In the genomic region with DNA sequence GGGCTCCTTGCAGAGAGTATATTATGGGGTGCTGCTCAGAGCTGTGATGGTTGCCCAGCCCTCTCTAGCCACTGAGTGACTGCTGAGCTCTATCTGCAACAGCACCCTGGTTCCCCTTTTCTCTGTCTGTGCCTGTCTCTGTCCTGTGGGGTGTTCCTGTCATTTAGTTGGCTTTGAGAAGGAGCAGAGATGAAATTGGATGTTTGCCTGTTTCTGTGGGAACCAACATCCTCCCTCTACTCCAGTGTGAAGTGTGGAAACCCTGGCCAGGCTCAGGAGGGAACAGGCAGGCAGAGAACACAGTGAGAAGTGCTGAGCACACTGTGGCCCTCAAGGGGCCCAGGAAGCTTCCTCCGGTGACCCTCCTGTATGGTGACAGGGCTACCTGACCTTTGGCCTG, we compare ENCODE assay signal across 15 mouse cellular contexts. TPM values are rescaled to one million over a fixed set of nuclear protein-coding genes. Genes with fewer than 3 reads are reported as not detected.
DNase-seq lines count a peak whose midpoint lies in the region; ATAC-seq and TF ChIP-seq lines count a peak whose summit lies in the region.
"Had no signal": no experiment of that assay in that cellular context is flagged by ENCODE, and none has a peak within 500 bp of the region (broad histone marks: within the 10 kb centered on the region; RNA-seq: fewer than 3 reads in every experiment).

No protein-coding gene starts in this region.

- peaks cover 62% of the 10 kb centered on the region for H3K4me1 ChIP-seq in forebrain, embryonic 13.5 days
- H3K4me1 ChIP-seq in forebrain, embryonic 10.5 days: peaks cover 35% of the 10 kb centered on the region
- no peaks in the 10 kb centered on the region; the same call in 1 of the 2 replicates for H3K4me1 ChIP-seq in lung, embryonic 14.5 days (ENCODE audit: insufficient read depth)
- peaks cover 33% of the 10 kb centered on the region for H3K4me1 ChIP-seq in forebrain, postnatal 0 days (ENCODE audit: insufficient read depth)

- H3K9ac ChIP-seq in forebrain, embryonic 13.5 days: no peak overlapping the region
- H3K9ac ChIP-seq in lung, embryonic 14.5 days: no peak overlapping the region
- H3K9ac ChIP-seq in forebrain, postnatal 0 days: no peak overlapping the region
- H3K9ac ChIP-seq: heart, embryonic 13.5 days; kidney, embryonic 15.5 days; limb, embryonic 12.5 days; midbrain, embryonic 13.5 days had no signal

- H3K4me3 ChIP-seq in forebrain, embryonic 13.5 days: no peak overlapping the region
- no peak overlapping the region for H3K4me3 ChIP-seq in forebrain, embryonic 10.5 days
- H3K4me3 ChIP-seq in lung, embryonic 14.5 days (ENCODE audit: low read depth, low read length): no peak overlapping the region
- H3K4me3 ChIP-seq in forebrain, postnatal 0 days (ENCODE audit: low read depth, low read length): no peak overlapping the region
- H3K4me3 ChIP-seq: heart, embryonic 13.5 days; kidney, embryonic 15.5 days; limb, embryonic 12.5 days; midbrain, embryonic 13.5 days had no signal

- WGBS in forebrain, embryonic 13.5 days: 100% methylated on average over 1 of the region's 1 CpGs
- WGBS in forebrain, embryonic 10.5 days: 90% methylated on average over 1 of the region's 1 CpGs
- 70% methylated on average over 1 of the region's 1 CpGs for WGBS in lung, embryonic 14.5 days
- 84% methylated on average over 1 of the region's 1 CpGs for WGBS in forebrain, postnatal 0 days

- no peak for ATAC-seq in forebrain, embryonic 13.5 days
- no peak for ATAC-seq in lung, embryonic 14.5 days (ENCODE audit: insufficient read depth)
- ATAC-seq in forebrain, postnatal 0 days: peak; percentile 45
- peak; percentile 77 for ATAC-seq in megakaryocyte progenitor cell, adult 5-6 weeks (replicated peaks; ENCODE audit: poor library complexity)

- no peak for DNase-seq in forebrain, embryonic 10.5 days (ENCODE audit: extremely low spot score, low spot score)
- peak; percentile 64 for DNase-seq in lung, embryonic 14.5 days
- no peak for DNase-seq in lung, postnatal 25 days (ENCODE audit: low spot score)
- DNase-seq in forebrain, postnatal 0 days: peak; percentile 59
- DNase-seq in Muller cell, postnatal 12 days (ENCODE audit: inconsistent ontology term): no peak
- DNase-seq in natural killer cell, adult 2 months (ENCODE audit: low spot score in 2 of 2): no peak
- DNase-seq: adrenal gland, postnatal 10 days; thymus, postnatal 4 days had no signal

- no peak for TF ChIP-seq CTCF in lung, embryonic 14.5 days (IDR thresholded peaks at IDR 0.05; ENCODE audit: low read depth)
- no peak for TF ChIP-seq CTCF in forebrain, postnatal 0 days (IDR thresholded peaks at IDR 0.05; ENCODE audit: low read depth)

- H3K36me3 ChIP-seq in forebrain, embryonic 13.5 days (ENCODE audit: poor library complexity, severe bottlenecking): no peaks in the 10 kb centered on the region
- no peaks in the 10 kb centered on the region for H3K36me3 ChIP-seq in forebrain, embryonic 10.5 days (replicated peaks)
- no peaks in the 10 kb centered on the region for H3K36me3 ChIP-seq in lung, embryonic 14.5 days (ENCODE audit: insufficient read depth)
- H3K36me3 ChIP-seq in forebrain, postnatal 0 days (ENCODE audit: insufficient read depth): no peaks in the 10 kb centered on the region
- H3K36me3 ChIP-seq: G1E; heart, embryonic 13.5 days; kidney, embryonic 15.5 days; limb, embryonic 12.5 days; midbrain, embryonic 13.5 days had no signal

- no peaks in the 10 kb centered on the region for H3K9me3 ChIP-seq in forebrain, embryonic 13.5 days (replicated peaks)
- H3K9me3 ChIP-seq in forebrain, embryonic 10.5 days: no peaks in the 10 kb centered on the region
- no peaks in the 10 kb centered on the region for H3K9me3 ChIP-seq in lung, embryonic 14.5 days (ENCODE audit: low read depth, low read length)
- no peaks in the 10 kb centered on the region for H3K9me3 ChIP-seq in forebrain, postnatal 0 days (ENCODE audit: low read length)
- H3K9me3 ChIP-seq: G1E; heart, embryonic 13.5 days; kidney, embryonic 15.5 days; limb, embryonic 12.5 days; midbrain, embryonic 13.5 days had no signal

- H3K27ac ChIP-seq in forebrain, embryonic 13.5 days: peak overlapping the region; percentile 48; the same call in 1 of the 2 replicates
- H3K27ac ChIP-seq in forebrain, embryonic 10.5 days: no peak overlapping the region
- H3K27ac ChIP-seq in lung, embryonic 14.5 days (ENCODE audit: low read depth): no peak overlapping the region
- H3K27ac ChIP-seq in forebrain, postnatal 0 days (ENCODE audit: low read depth, low read length): peak overlapping the region; percentile 29; the same call in 1 of the 2 replicates
- H3K27ac ChIP-seq: heart, embryonic 13.5 days; kidney, embryonic 15.5 days; limb, embryonic 12.5 days; midbrain, embryonic 13.5 days had no signal

- no peaks in the 10 kb centered on the region for H3K27me3 ChIP-seq in forebrain, embryonic 13.5 days
- peaks cover 7% of the 10 kb centered on the region; the same call in 1 of the 2 replicates for H3K27me3 ChIP-seq in forebrain, embryonic 10.5 days (ENCODE audit: poor library complexity, severe bottlenecking)
- H3K27me3 ChIP-seq in lung, embryonic 14.5 days (ENCODE audit: insufficient read depth, low read length): no peaks in the 10 kb centered on the region
- H3K27me3 ChIP-seq in forebrain, postnatal 0 days (ENCODE audit: insufficient read depth, low read length): no peaks in the 10 kb centered on the region
- H3K27me3 ChIP-seq: heart, embryonic 13.5 days; kidney, embryonic 15.5 days; limb, embryonic 12.5 days had no signal

- no peak overlapping the region for H3K4me2 ChIP-seq in forebrain, embryonic 13.5 days
- H3K4me2 ChIP-seq in lung, embryonic 14.5 days: no peak overlapping the region
- H3K4me2 ChIP-seq in forebrain, postnatal 0 days (ENCODE audit: low read depth): no peak overlapping the region
- H3K4me2 ChIP-seq: heart, embryonic 13.5 days; kidney, embryonic 15.5 days; limb, embryonic 12.5 days; midbrain, embryonic 13.5 days had no signal

RNA-seq across cellular contexts. Expression of a gene that starts 40.8 kb away (rescaled TPM):
- polyA plus RNA-seq in forebrain, embryonic 13.5 days (2015; fragmentation: Nextera tagmentation; extraction: Ambion mirVana): 13.5 and 13.8 TPM in 2 replicates
- 10.0 and 11.4 TPM in 2 replicates for polyA plus RNA-seq in forebrain, embryonic 10.5 days (2016; fragmentation: Nextera tagmentation; extraction: Ambion mirVana)
- polyA plus RNA-seq in lung, embryonic 14.5 days (2014; fragmentation: Nextera tagmentation; extraction: Ambion mirVana): 25.0 and 26.2 TPM in 2 replicates
- 34.6 and 42.2 TPM in 2 replicates for total RNA-seq in forebrain, postnatal 0 days (2014; rRNA removed)
- 18.6 and 19.4 TPM in 2 replicates for polyA plus RNA-seq in forebrain, postnatal 0 days (2015; fragmentation: Nextera tagmentation; extraction: Ambion mirVana)
- 10.9 and 13.8 TPM in 2 replicates for total RNA-seq in megakaryocyte progenitor cell, adult 5-6 weeks (2015)
- 11.5 and 15.1 TPM in 2 replicates for total RNA-seq in megakaryocyte progenitor cell, adult 5-6 weeks (2017)

Comparison
In these comparisons a context has a peak if more than half of its experiments do, and no peak if none do; other contexts are left out.
1. ATAC-seq: peak in forebrain, postnatal 0 days (single experiment) and megakaryocyte progenitor cell, adult 5-6 weeks (single experiment); none in forebrain, embryonic 13.5 days (single experiment) and lung, embryonic 14.5 days (single experiment).
2. H3K27ac ChIP-seq: peak in forebrain, embryonic 13.5 days (single experiment) and forebrain, postnatal 0 days (single experiment); none in forebrain, embryonic 10.5 days (single experiment) and lung, embryonic 14.5 days (single experiment).
3. DNase-seq: peak in lung, embryonic 14.5 days (single experiment) and forebrain, postnatal 0 days (single experiment); none in forebrain, embryonic 10.5 days (single experiment), lung, postnatal 25 days (single experiment), Muller cell, postnatal 12 days (single experiment) and natural killer cell, adult 2 months (0 of 2).